Mouse (Mus musculus) v-Abl transformed pro-B cells (cell line): ENCODE data around the gene Kalrn.

Experiments
- in situ Hi-C, 2 experiments: fragments of 400-800 bp; cut with MboI; formaldehyde crosslinking; loops; one replicate each; pipeline ENCODE4 v1.15.1; 2025; ENCODE audit not compliant: unreplicated experiment in 2 of 2

Gene Kalrn

GRCm38 (mm10) chr16:34372103-34372741 is 201.1 kb downstream of the Kalrn start:
- in situ Hi-C loops = no loop called here

GRCm38 (mm10) chr16:34359206-34359605 is 214.1 kb downstream of the Kalrn start:
- in situ Hi-C loops = no loop called here

- in situ Hi-C loops = no loop called here
Observed at GRCm38 (mm10) chr16:34355547-34355946, 217.8 kb downstream of the Kalrn start.

GRCm38 (mm10) chr16:34354042-34354441 is 219.3 kb downstream of the Kalrn start:
- in situ Hi-C loops = no loop called here

- in situ Hi-C loops = no loop called here
Observed at GRCm38 (mm10) chr16:34352747-34353146, 220.6 kb downstream of the Kalrn start.

- in situ Hi-C loops = no loop called here
Observed at GRCm38 (mm10) chr16:34351575-34352150, 221.7 kb downstream of the Kalrn start.

GRCm38 (mm10) chr16:34347574-34347973 is 225.8 kb downstream of the Kalrn start:
- in situ Hi-C loops = no loop called here

GRCm38 (mm10) chr16:34344895-34345876 is 228.1 kb downstream of the Kalrn start:
- in situ Hi-C loops = no loop called here

- in situ Hi-C loops = no loop called here
Observed at GRCm38 (mm10) chr16:34343968-34344367, 229.4 kb downstream of the Kalrn start.

GRCm38 (mm10) chr16:34343161-34343560 is 230.2 kb downstream of the Kalrn start:
- in situ Hi-C loops = no loop called here

- in situ Hi-C loops = no loop called here
Observed at GRCm38 (mm10) chr16:34342369-34343160, 230.8 kb downstream of the Kalrn start.

GRCm38 (mm10) chr16:34334919-34335318 is 238.4 kb downstream of the Kalrn start:
- in situ Hi-C loops = no loop called here

GRCm38 (mm10) chr16:34331630-34332029 is 241.7 kb downstream of the Kalrn start:
- in situ Hi-C loops = no loop called here

- in situ Hi-C loops = no loop called here
Observed at GRCm38 (mm10) chr16:34329876-34330275, 243.5 kb downstream of the Kalrn start.

- in situ Hi-C loops = no loop called here
Observed at GRCm38 (mm10) chr16:34329431-34329873, 243.9 kb downstream of the Kalrn start.

- in situ Hi-C loops = no loop called here
Observed at GRCm38 (mm10) chr16:34327890-34328289, 245.4 kb downstream of the Kalrn start.

GRCm38 (mm10) chr16:34325869-34326268 is 247.5 kb downstream of the Kalrn start:
- in situ Hi-C loops = no loop called here

GRCm38 (mm10) chr16:34325161-34325560 is 248.2 kb downstream of the Kalrn start:
- in situ Hi-C loops = no loop called here

- in situ Hi-C loops = no loop called here
Observed at GRCm38 (mm10) chr16:34324735-34325134, 248.6 kb downstream of the Kalrn start.

GRCm38 (mm10) chr16:34323496-34323895 is 249.8 kb downstream of the Kalrn start:
- in situ Hi-C loops = no loop called here
